Mouse (Mus musculus) neural tube, embryonic 12.5 days (tissue): ENCODE results near the gene Meiob. TPM values are rescaled to one million over a fixed set of nuclear protein-coding genes. Genes with fewer than 3 reads are reported as not detected.

Source experiments
- ATAC-seq: fragments of 200-750 bp; cut with Nextera tagmentation; 2 replicates; pipeline ENCODE4 v1.8.0; 2017; ENCODE audit warnings: low read depth, mild to moderate bottlenecking, moderate TSS enrichment, moderate library complexity; ENCODE audit not compliant: low FRiP score
- H3K27ac ChIP-seq: fragments of 300-500 bp; sonication (generic); 2 replicates; pipeline ENCODE4 v1.5.1; 2016
- H3K27me3 ChIP-seq: fragments of 300-500 bp; sonication (generic); replicated peaks from 2 replicates; pipeline ENCODE4 v1.6.1; 2016; ENCODE audit warnings: mild to moderate bottlenecking
- H3K36me3 ChIP-seq: fragments of 300-500 bp; sonication (generic); 2 replicates; pipeline ENCODE4 v1.6.1; 2016; ENCODE audit warnings: mild to moderate bottlenecking
- H3K4me1 ChIP-seq: fragments of 300-500 bp; sonication (generic); 2 replicates; pipeline ENCODE4 v1.6.1; 2016
- H3K4me2 ChIP-seq: fragments of 300-500 bp; sonication (generic); replicated peaks from 2 replicates; pipeline ENCODE4 v1.6.1; 2016; ENCODE audit warnings: mild to moderate bottlenecking
- H3K4me3 ChIP-seq: fragments of 300-500 bp; sonication (generic); 2 replicates; pipeline ENCODE4 v1.5.1; 2016
- H3K9ac ChIP-seq: fragments of 300-500 bp; sonication (generic); 2 replicates; pipeline ENCODE4 v1.6.1; 2016; ENCODE audit warnings: mild to moderate bottlenecking
- H3K9me3 ChIP-seq: fragments of 300-500 bp; sonication (generic); 2 replicates; pipeline ENCODE4 v1.6.1; 2016; ENCODE audit warnings: mild to moderate bottlenecking
- WGBS: fragments of 180-500 bp; shearing (Covaris S2); methylation state at CpG from one replicate; pipeline ENCODE4 v1.1.7; 2016; 5-methylcytosine and 5-hydroxymethylcytosine counted together
- polyA plus RNA-seq: library from polyadenylated mRNA; unstranded; fragments of >200 nt; fragmentation: Nextera tagmentation; extraction: Ambion mirVana; gene quantifications from 2 replicates; pipeline ENCODE4 v1.2.1, GENCODE M21; 2016

Gene Meiob
- polyA plus RNA-seq, 1 experiment from 2014 or later: not detected

DNA sequence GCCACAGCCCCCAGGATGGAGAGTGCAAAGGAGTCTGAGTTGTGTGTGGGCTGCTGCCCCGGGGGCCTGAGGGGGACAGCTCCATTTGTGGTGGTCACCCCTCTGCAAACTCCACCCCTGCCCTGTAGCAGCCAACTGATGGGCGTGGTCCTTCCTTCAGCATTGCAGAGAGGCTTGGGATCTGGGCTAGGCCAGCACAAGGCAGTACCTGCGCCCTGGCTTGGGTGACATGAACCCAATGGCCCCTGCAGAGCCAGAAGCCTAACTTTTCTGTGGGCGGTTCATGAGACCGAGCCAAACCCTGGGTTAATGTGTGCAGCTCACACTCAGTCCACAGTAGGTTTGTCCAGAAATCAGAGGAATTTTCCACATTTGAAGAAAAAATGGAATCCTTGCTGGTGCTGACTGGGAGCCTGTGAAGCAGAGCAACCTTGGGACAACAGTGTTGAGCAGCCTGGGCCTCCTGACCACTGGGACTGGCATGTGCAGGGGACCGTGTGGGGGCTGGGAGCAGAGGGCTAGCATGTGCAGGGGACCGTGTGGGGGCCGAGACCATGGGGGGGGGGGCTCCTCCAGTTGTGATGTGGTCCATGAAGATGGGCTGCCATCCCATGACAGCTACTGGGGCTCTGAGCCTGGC, 53.9 kb downstream of the Meiob start:
- Histone ChIP-seq H3K4me1 (no peaks in the 10 kb centered on the region), H3K27ac (no peak overlapping the region), H3K36me3 (peaks cover 44% of the 10 kb centered on the region), H3K9ac (no peak overlapping the region), H3K4me2 (no peak overlapping the region), H3K4me3 (no peak overlapping the region), H3K27me3 (no peaks in the 10 kb centered on the region), H3K9me3 (no peaks in the 10 kb centered on the region)
- ATAC-seq: no peak
- WGBS: 81% methylated on average over 8 of the region's 8 CpGs

DNA sequence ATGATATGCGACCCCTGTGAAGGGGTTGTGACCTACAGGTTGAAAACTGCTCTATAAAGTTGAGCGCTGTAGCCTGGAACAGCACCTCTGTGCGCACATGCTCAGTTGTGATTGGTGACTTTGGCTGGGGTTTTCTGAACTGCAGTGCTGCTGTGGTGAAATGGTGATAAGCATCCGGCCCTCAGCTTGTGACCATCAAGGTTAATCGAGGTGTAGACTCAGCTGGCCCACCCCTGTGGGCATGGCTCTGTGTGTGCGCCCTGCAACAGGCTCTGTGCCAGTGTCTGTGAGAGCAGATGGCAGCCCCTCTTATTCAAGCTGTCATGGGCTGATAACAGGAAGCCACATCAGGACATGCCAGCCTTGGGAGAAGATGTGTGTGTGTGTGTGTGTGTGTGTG, 54.9 kb downstream of the Meiob start:
- 87% methylated on average over 6 of the region's 6 CpGs for WGBS
- H3K4me3 ChIP-seq: no peak overlapping the region
- no peak overlapping the region for H3K4me2 ChIP-seq
- peaks cover 43% of the 10 kb centered on the region for H3K36me3 ChIP-seq
- H3K9me3 ChIP-seq: no peaks in the 10 kb centered on the region
- ATAC-seq: no peak
- no peak overlapping the region for H3K9ac ChIP-seq
- no peaks in the 10 kb centered on the region for H3K27me3 ChIP-seq
- no peak overlapping the region for H3K27ac ChIP-seq
- H3K4me1 ChIP-seq: no peaks in the 10 kb centered on the region

DNA sequence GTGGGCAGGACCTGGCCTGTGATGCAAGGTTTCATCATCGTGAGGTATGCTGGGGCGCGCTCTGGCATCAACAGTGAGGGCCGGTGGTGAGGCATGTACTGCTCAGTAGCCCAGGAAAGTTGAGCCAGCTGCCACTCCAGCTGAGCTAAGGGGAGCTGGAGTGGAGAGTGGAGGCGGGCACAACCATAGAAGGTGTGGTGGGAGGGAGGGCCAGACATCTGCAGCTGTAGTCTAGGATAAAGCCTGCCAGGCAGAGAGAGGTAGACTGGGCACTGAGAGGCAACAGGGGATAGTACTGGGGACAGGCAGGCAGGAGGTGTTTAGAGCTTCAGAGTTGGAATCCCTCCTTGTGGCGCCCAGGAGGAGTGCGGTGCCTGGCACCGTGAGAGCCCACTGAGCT, 56.0 kb downstream of the Meiob start:
- ATAC-seq: no peak
- Histone ChIP-seq H3K36me3 (peaks cover 49% of the 10 kb centered on the region), H3K9me3 (no peaks in the 10 kb centered on the region), H3K4me1 (no peaks in the 10 kb centered on the region), H3K4me3 (no peak overlapping the region), H3K4me2 (no peak overlapping the region), H3K27ac (no peak overlapping the region), H3K9ac (no peak overlapping the region), H3K27me3 (no peaks in the 10 kb centered on the region)
- 96% methylated on average over 8 of the region's 8 CpGs for WGBS

DNA sequence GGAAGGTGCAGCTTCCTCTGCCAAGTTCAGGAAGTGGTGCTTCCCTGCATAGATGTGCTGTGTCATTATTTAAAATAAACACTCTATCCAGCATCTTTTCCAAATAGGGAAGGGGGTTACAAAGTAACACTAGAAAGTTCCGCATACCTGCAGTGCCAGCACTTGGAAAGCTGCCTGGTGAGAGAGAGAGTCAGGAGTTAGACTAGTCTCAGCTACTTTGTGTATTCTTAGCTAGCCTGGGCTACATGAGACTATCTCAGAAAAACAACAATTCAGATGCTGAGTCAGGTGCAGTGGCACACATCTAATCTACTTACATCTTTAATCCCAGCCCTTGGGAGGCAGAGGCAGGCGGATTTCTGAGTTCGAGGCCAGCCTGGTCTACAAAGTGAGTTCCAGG, 57.7 kb downstream of the Meiob start:
- no peaks in the 10 kb centered on the region for H3K4me1 ChIP-seq
- H3K36me3 ChIP-seq: peaks cover 44% of the 10 kb centered on the region
- no peak overlapping the region for H3K9ac ChIP-seq
- H3K4me3 ChIP-seq: no peak overlapping the region
- WGBS: 92% methylated on average over 3 of the region's 3 CpGs
- H3K27me3 ChIP-seq: no peaks in the 10 kb centered on the region
- ATAC-seq: no peak
- no peak overlapping the region for H3K4me2 ChIP-seq
- H3K9me3 ChIP-seq: no peaks in the 10 kb centered on the region
- H3K27ac ChIP-seq: no peak overlapping the region

DNA sequence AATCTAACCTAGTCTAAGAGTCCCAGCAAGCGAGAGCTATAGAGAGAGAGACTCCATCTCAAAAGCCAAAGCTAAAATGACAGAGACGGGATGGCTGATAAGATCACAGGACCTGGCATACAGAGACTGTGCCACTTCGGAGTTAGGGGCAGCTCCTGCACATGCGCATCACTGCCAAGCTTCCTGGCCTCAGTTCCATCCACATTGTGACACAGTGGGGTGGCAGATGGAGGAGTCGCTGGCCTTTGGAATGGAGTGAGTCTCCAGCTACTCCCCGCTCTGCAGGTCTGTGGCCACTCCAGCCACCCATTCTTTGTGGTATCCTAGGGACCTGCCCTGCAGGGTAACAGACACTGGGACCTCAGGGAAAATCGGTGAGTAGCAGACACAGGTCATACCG, 61.7 kb downstream of the Meiob start, which contains the start of gene Igfals:
Gene Igfals (plus strand): TSS at position 222 of the 400 bp plus-strand sequence.
- Histone ChIP-seq H3K27ac (no peak within 1 kb of the TSS), H3K36me3 (peaks cover 25% of the 10 kb centered on the region), H3K4me1 (no peaks in the 10 kb centered on the region), H3K9me3 (no peaks in the 10 kb centered on the region), H3K27me3 (no peaks in the 10 kb centered on the region), H3K9ac (no peak within 1 kb of the TSS), H3K4me3 (no peak within 1 kb of the TSS), H3K4me2 (no peak within 1 kb of the TSS)
- ATAC-seq: no peak
- 88% methylated on average over 8 of the region's 8 CpGs for WGBS

DNA sequence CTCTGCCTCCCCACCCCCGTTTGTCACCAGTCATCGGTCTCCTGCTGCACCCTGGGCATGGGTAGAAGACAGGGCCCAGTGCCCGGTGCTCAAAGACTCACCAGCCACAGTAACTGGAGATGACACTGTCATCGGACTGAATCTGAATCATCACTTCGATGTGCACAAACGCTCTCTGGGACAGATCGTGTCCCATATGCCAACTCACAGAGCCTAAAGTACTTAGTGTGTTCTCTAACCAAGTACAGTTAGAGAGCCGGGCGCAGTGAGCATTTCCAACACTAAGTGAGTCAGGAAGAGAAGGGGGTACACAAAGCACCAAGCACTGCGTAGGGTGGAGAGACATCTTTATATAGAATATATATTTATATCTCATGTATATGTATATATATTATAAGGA, 63.8 kb downstream of the Meiob start:
- no peak overlapping the region for H3K27ac ChIP-seq
- WGBS: 96% methylated on average over 10 of the region's 10 CpGs
- no peaks in the 10 kb centered on the region for H3K4me1 ChIP-seq
- ATAC-seq: no peak
- H3K4me3 ChIP-seq: no peak overlapping the region
- no peak overlapping the region for H3K9ac ChIP-seq
- no peaks in the 10 kb centered on the region for H3K27me3 ChIP-seq
- H3K9me3 ChIP-seq: no peaks in the 10 kb centered on the region
- H3K4me2 ChIP-seq: no peak overlapping the region
- peaks cover 12% of the 10 kb centered on the region; the same call in 1 of the 2 replicates for H3K36me3 ChIP-seq

DNA sequence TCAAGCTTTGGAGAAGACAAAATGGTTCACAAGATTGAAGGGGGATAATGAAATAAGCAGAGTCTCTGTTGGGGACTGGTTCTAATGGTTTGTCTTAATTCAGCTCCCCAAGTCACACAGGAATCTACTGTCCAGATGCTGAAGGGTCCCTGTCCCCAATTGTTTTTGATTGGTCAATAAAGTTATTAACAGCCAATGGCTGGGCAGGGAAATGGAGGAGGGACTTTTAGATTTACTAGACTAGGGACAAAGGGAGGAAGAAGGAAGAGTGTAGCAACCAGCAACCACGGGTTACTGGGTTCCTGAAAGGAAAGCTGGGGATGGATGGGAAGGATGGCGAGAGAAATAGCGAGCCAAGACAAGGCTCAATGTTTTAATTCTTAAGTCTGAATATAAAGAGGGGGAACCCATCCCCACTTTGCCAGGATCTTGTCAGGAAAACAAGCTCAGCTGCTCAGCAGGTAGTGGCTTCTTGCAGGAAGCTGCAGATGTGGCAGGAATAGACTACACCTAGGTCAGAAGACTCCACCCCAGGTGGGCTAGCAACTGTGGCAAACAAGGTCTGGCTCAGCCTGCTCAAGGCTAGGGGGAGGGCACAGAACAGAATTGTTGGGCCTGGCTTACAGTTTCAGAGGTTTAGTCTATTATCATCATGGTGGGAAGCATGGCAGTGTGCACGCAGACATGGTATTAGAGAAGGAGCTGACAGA, 69.8 kb downstream of the Meiob start:
- H3K36me3 ChIP-seq: no peaks in the 10 kb centered on the region
- no peak overlapping the region for H3K4me2 ChIP-seq
- H3K27me3 ChIP-seq: no peaks in the 10 kb centered on the region
- ATAC-seq: no peak
- H3K4me1 ChIP-seq: no peaks in the 10 kb centered on the region
- no peaks in the 10 kb centered on the region for H3K9me3 ChIP-seq
- WGBS: 40% methylated on average over 4 of the region's 4 CpGs
- no peak overlapping the region for H3K9ac ChIP-seq
- no peak overlapping the region for H3K4me3 ChIP-seq
- no peak overlapping the region for H3K27ac ChIP-seq

DNA sequence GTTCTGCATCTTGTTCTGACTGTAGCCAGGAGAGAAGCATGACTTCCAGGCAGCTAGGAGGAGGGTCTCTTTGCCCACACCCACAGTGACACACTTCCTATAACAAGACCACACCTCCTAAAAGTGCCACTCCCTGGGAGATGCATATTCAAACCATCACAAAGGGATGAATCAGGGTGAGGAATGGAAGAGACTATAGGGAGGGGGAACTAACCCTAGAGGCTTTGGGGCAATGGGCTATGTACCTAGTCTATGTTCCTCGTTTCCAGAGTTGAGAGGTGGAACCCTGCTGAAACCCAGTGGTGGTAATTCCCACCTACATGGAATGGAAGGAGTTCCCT, 70.3 kb downstream of the Meiob start:
- Histone ChIP-seq H3K9me3 (no peaks in the 10 kb centered on the region), H3K4me2 (no peak overlapping the region), H3K27me3 (no peaks in the 10 kb centered on the region), H3K9ac (no peak overlapping the region), H3K4me3 (no peak overlapping the region), H3K27ac (no peak overlapping the region), H3K4me1 (no peaks in the 10 kb centered on the region), H3K36me3 (no peaks in the 10 kb centered on the region)
- 75% methylated on average over 1 of the region's 1 CpGs for WGBS
- ATAC-seq: no peak

DNA sequence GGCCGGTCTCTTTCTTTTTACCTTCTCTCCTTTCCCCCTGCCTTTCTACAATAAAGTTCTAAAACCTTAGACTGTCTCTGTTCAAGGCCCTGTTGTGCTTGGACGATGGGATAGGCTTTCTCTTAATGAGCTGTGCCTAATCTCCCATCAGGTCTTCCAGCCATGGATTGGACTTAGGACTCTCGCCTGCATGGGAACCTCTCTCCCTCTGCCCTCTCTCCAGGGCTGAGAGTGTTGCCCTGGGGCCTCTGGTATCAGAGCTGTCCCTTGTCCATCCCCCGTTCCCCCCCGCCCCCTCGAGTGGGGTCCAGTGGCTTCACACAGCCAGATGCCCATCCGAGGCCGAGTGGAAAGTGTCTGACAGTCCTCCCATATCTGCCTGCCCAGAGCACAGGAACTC, 70.9 kb downstream of the Meiob start:
- WGBS: 86% methylated on average over 8 of the region's 8 CpGs
- Histone ChIP-seq H3K4me1 (no peaks in the 10 kb centered on the region), H3K4me2 (no peak overlapping the region), H3K27me3 (no peaks in the 10 kb centered on the region), H3K36me3 (no peaks in the 10 kb centered on the region), H3K27ac (no peak overlapping the region), H3K9me3 (no peaks in the 10 kb centered on the region), H3K4me3 (no peak overlapping the region), H3K9ac (no peak overlapping the region)
- no peak for ATAC-seq

DNA sequence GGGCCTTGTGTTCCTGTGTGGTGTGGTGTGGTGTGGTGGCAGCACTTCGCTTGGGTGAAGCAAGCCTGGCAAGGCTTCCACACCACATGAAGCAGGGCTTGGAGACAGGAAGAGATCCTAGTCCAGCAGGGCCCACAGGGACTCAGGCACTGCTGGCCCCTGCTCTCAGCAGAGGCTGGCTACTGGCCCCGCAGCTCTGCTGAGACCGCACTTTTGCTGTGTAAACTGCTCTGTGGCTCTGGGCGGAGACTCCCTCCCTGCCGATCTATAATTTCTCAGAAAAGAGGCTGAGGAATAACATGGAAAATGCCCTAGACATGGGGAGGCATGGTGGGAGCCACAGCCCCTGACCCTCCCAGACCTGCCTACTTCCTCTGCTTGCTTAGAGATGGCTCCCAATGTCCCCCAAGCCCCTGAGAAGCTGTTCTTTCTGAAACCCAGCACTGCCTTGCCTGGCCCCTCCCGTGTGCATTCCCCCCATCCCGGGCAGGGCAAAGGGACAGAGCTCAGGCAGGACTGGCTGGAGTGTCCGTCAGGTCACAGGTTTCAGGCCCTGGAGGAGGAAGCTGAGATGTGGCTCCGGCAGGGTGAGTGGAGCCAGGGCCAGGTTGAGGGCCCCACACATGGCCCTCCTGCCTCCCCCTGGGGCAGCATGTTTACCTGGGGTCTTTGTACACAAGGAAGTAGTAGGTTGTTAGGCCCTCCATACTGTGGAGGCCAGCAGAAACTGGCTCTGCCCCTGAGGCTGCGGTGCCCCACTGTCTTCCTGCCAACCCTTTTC, 73.4 kb downstream of the Meiob start:
- ATAC-seq: no peak
- Histone ChIP-seq H3K27me3 (no peaks in the 10 kb centered on the region), H3K27ac (no peak overlapping the region), H3K4me1 (no peaks in the 10 kb centered on the region), H3K4me2 (no peak overlapping the region), H3K36me3 (peaks cover 2% of the 10 kb centered on the region), H3K9ac (no peak overlapping the region), H3K9me3 (no peaks in the 10 kb centered on the region), H3K4me3 (no peak overlapping the region)
- whole genome bisulfite sequencing: 68% methylated on average over 10 of the region's 10 CpGs

DNA sequence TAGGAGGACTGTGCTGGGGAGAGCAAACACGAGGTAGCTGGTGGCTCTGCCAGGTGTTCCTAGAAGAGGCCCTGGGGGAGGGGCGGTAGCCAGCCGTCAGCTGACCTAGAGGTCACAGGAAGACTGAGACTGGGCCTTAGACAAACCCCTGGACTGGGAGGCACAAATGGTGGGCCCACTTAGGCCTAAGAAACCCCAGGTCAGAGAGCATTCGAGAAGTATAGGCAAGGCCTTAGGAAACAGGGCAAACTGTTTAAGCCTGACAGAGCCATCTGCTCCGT, 74.0 kb downstream of the Meiob start:
- WGBS: 40% methylated on average over 5 of the region's 5 CpGs
- Histone ChIP-seq H3K27ac (no peak overlapping the region), H3K4me1 (no peaks in the 10 kb centered on the region), H3K9ac (no peak overlapping the region), H3K4me3 (no peak overlapping the region), H3K27me3 (no peaks in the 10 kb centered on the region), H3K9me3 (no peaks in the 10 kb centered on the region), H3K4me2 (no peak overlapping the region), H3K36me3 (peaks cover 7% of the 10 kb centered on the region)
- no peak for ATAC-seq

DNA sequence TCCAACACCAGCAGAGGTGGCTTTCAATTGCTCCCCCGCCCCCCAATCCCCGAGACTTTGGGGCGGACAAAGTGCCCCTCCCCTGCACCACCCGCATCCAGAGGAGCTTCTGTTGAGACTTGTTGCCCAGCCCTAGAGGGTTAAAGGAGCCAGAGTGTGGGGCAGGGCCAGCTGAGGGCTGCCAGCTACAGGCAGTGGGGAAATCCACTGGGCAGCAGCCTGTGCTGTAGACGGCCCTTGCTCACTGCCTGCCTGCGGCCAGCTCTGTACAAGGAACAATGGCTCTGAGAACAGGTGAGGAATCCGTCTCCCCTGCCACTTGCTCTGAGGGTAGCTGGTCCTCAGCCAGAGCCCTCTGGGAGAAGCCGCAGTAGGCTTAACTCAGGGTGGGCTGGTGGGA, 74.4 kb downstream of the Meiob start:
- Histone ChIP-seq H3K4me1 (no peaks in the 10 kb centered on the region), H3K4me2 (no peak overlapping the region), H3K9ac (no peak overlapping the region), H3K9me3 (no peaks in the 10 kb centered on the region), H3K27me3 (no peaks in the 10 kb centered on the region), H3K4me3 (no peak overlapping the region), H3K27ac (no peak overlapping the region), H3K36me3 (peaks cover 12% of the 10 kb centered on the region)
- ATAC-seq: no peak
- WGBS: 75% methylated on average over 8 of the region's 8 CpGs
